Mouse (Mus musculus) CD4-positive, CD25-positive, alpha-beta regulatory T cell, adult 4 months (primary cell): ENCODE results near the gene Gm21953. TPM values are rescaled to one million over a fixed set of nuclear protein-coding genes. Genes with fewer than 3 reads are reported as not detected.
"Not testable (repeated sequence)": the region's sequence is repeated elsewhere in the genome, so short reads cannot be mapped to it uniquely, and the experiment has no call there.

Experiments used
- ATAC-seq: one replicate; pipeline ENCODE4 v1.8.0; 2017
- polyA plus RNA-seq, 2 experiments: library from polyadenylated mRNA; unstranded; fragments of 100-300 nt; shearing (Covaris generic); gene quantifications; one replicate each; pipeline ENCODE4 v1.2.1; 2017

The Gm21953 gene
- not detected for polyA plus RNA-seq

DNA sequence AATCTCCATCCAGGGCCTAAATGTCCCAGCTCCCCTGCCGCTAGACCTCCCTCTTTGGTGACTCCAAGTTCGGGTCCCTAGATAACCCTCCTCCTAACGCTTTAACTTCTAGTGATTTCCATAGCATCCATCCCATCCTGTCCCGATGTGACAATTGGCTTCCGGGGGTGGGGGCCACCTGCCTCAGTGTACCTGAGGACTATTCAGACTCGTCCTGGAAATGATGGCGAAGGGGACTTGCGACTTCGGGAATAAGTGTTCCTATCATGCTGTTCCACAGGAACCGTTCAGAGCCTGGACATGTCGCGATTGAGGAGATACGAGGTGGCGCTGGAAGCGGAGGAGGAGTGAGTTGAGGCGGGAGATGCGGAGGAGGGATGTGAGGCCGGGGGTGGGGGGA is at the start of gene Gm21953:
TSS of gene Gm21953 (plus strand) at position 301 of the 400 bp plus-strand sequence.
- ATAC-seq: not testable (repeated sequence)

- not testable (repeated sequence) for ATAC-seq
Observed at GRCm38 (mm10) chr4:42255467-42255866, 38.6 kb upstream of the Gm21953 start, which contains the start of gene Ccl21b. TSS of gene Ccl21b (plus strand) at chr4:42255767.

DNA sequence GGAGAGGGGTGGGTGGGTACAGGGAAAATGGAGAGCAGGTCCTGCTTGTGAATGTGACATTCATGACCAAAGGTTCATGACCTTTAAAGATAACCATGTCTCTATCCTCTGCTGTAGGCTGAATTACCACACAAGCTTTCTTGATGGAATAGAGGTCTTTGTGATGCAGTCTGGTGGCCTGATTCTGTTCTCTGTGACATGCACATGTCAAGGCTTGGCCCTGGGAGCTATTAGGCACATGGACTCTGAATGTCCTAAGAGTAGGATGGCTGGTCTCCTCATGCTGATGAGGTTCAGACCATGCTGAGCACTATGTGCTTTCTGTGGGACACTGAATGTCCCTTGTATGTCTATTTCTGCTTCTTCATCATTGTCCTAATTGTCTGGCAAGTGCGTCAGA is 24.0 kb downstream of the Gm21953 start, which contains the start of gene Fam205a3:
TSS of gene Fam205a3 (plus strand) at position 301 of the 400 bp plus-strand sequence.
- ATAC-seq: not testable (repeated sequence)

Other genes with a start within 250 kb of the Gm21953 start
- gene Gm3893, start 203.1 kb upstream of the Gm21953 start, polyA plus RNA-seq: not detected
- not detected for gene Gm13304, start 179.4 kb upstream of the Gm21953 start, polyA plus RNA-seq
- not detected for gene Gm13306, start 140.8 kb upstream of the Gm21953 start, polyA plus RNA-seq
- gene Gm13305, start 125.7 kb upstream of the Gm21953 start, polyA plus RNA-seq: not detected
- not detected for gene Gm10600, start 53.6 kb upstream of the Gm21953 start, polyA plus RNA-seq
- gene Ccl21b, start 38.5 kb upstream of the Gm21953 start, polyA plus RNA-seq: not detected
- not detected for gene Fam205a3, start 24.1 kb downstream of the Gm21953 start, polyA plus RNA-seq
- not detected for gene Gm21586, start 145.1 kb downstream of the Gm21953 start, polyA plus RNA-seq
- gene Gm2163, start 172.5 kb downstream of the Gm21953 start, polyA plus RNA-seq: not detected
- not detected for gene Fam205a2, start 233.9 kb downstream of the Gm21953 start, polyA plus RNA-seq